Mouse (Mus musculus) adrenal gland, adult 10 weeks (tissue): ENCODE measurements around the gene Lelp1. TPM values are rescaled to one million over a fixed set of nuclear protein-coding genes. Genes with fewer than 3 reads are reported as not detected.

Experiments used
- polyA plus RNA-seq: library from polyadenylated mRNA; stranded (reverse); fragments of 350-450 nt; fragmentation: Illumina TruSeq; extraction: RNeasy Lipid Tissue Mini Kit (QIAGEN cat#74804); gene quantifications from one replicate; pipeline ENCODE4 v1.2.3, GENCODE M21; 2014; ENCODE audit warnings: low read depth, low replicate concordance

Lelp1 gene
- polyA plus RNA-seq = not detected

GRCm38 (mm10) chr3:92142644-92143043 lies at the start of gene Lelp1:
Gene Lelp1 (minus strand): TSS chr3:92142744.

GRCm38 (mm10) chr3:92123847-92124246 lies 18.7 kb downstream of the Lelp1 start, which contains the start of gene Prr9:
Gene Prr9 (minus strand): TSS chr3:92123947.

Other genes with a start within 250 kb of the Lelp1 start
- not detected for gene Pglyrp3, start 128.2 kb downstream of the Lelp1 start, polyA plus RNA-seq
- not detected for gene Lor, start 59.6 kb downstream of the Lelp1 start, polyA plus RNA-seq
- not detected for gene Prr9, start 18.8 kb downstream of the Lelp1 start, polyA plus RNA-seq
- gene Sprr2a1, start 73.1 kb upstream of the Lelp1 start, polyA plus RNA-seq = not detected
- gene Sprr2a2, start 73.2 kb upstream of the Lelp1 start, polyA plus RNA-seq = 0.41 TPM
- gene Sprr2a3, start 142.7 kb upstream of the Lelp1 start, polyA plus RNA-seq = not detected
- not detected for gene Sprr2b, start 173.9 kb upstream of the Lelp1 start, polyA plus RNA-seq
- gene Sprr2d, start 196.4 kb upstream of the Lelp1 start, polyA plus RNA-seq = not detected
- not detected for gene Sprr2e, start 209.4 kb upstream of the Lelp1 start, polyA plus RNA-seq
- gene Sprr2f, start 222.4 kb upstream of the Lelp1 start, polyA plus RNA-seq = not detected
- not detected for gene Sprr2h, start 242.9 kb upstream of the Lelp1 start, polyA plus RNA-seq